Mouse (Mus musculus): Measurements from ENCODE around the gene Htr2b.

Gene Htr2b

GRCm38 (mm10) chr1:86111779-86112178, at the start of gene Htr2b:
Htr2b (minus strand) TSS chr1:86111970.
- DNase-seq (ENCODE audit: low read depth, low spot score) = peak; percentile 10

GRCm38 (mm10) chr1:86161061-86161460, 49.3 kb upstream of the Htr2b start:
- no peak for DNase-seq (ENCODE audit: low read depth, low spot score)

DNA sequence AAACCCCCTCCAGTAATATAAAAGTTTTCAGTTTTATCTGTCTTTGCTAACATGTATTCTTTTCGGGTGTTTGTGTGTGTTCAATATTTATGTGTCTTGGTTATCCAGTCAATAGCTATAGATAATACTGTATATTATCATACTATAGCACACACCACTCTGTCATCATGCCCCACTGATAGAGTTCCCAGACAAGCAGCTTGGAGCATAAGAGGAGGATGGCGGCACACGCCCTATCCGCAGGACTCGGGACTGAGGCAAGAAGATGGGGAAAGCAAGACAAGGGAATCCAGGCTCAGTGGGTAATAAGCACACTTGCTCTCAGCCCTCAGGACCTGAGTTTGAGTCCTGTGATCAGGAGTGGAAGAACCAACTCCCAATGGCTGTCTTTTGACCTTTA, 48.7 kb upstream of the Htr2b start:
- DNase-seq (ENCODE audit: low read depth, low spot score) = no peak

- DNase-seq (ENCODE audit: low read depth, low spot score) = no peak
Observed at GRCm38 (mm10) chr1:86160059-86160458, 48.3 kb upstream of the Htr2b start.

- no peak for DNase-seq (ENCODE audit: low read depth, low spot score)
Observed at GRCm38 (mm10) chr1:86156595-86156994, 44.8 kb upstream of the Htr2b start.

- DNase-seq (ENCODE audit: low read depth, low spot score) = no peak
Observed at GRCm38 (mm10) chr1:86156075-86156474, 44.3 kb upstream of the Htr2b start.

- no peak for DNase-seq (ENCODE audit: low read depth, low spot score)
Observed at GRCm38 (mm10) chr1:86154824-86155164, 43.0 kb upstream of the Htr2b start.

DNA sequence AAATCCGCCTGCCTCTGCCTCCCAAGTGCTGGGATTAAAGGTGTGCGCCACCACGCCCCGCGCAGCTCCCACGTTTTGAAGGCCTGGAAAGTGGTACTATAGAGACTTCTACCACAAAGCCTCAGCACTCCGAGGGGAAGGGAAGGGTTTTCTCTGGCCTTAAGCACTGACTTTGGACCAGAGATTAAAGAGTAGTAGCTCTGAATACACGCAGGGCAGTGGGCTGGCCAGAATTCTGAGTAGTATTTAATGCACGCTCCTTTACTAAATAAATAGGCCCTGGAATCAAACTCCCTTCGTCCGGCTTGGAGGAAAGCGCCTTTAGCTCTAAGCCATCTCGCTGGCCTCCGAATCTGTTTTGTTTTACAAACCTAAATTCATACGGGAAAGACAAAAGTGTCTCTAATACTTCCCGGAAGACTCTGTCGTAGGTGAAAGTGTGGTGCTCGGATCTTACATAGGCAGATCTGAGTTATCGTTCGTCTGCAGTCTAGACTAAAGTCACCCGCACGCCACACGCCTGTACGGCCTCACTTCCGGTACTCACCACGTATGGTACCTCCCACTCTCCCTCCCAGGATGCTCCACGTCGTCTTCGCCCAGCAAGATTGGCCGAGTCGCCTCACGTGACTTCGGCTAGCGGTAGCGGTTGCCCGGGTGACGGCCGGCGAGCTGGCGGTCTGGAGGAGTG, 42.5 kb upstream of the Htr2b start, which contains the start of gene Armc9:
Gene Armc9 (plus strand): TSS at position 648 of the 691 bp plus-strand sequence.
- DNase-seq (ENCODE audit: low read depth, low spot score) = peak; percentile 97

GRCm38 (mm10) chr1:86152618-86153017, 40.8 kb upstream of the Htr2b start:
- peak; percentile 55 for DNase-seq (ENCODE audit: low read depth, low spot score)

GRCm38 (mm10) chr1:86151376-86151775, 39.6 kb upstream of the Htr2b start:
- no peak for DNase-seq (ENCODE audit: low read depth, low spot score)

DNA sequence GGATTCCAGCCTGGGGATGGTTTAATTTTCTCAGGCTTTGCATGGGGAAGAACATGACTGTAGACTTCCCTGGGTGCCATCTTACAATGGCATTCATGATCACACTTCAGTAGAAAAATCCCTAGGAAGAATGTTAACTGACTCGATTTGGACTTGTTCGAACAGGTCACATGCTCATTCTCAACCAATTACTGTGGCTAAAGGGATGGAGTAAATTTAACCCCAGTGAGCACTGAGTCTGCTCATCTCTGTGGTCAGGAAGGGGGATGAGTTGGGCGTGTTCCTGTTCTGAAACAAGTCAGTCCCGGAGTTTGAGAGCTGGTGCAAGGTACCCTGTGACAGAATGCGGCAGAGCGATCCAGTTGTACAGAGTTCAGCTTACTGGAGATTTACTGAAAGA, 39.2 kb upstream of the Htr2b start:
- DNase-seq (ENCODE audit: low read depth, low spot score) = no peak

DNA sequence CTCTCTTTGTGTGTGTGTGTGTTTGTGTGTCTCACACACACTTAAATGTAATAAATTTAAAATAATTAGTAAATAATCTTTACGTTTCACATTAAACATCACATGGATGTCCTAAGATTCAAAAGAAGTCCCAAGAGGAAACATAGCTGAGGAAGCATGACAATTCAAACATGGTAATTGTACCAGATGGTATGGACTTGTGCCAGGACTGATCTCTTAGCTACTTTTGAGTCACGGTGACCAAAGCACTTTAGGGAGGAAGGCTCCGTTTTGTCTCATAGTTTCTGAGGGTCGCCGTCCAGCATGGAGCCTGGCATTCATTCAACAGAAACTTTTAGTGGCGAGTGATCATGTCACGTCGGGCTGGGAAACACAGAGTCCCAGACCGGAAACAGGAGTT, 36.4 kb upstream of the Htr2b start:
- DNase-seq (ENCODE audit: low read depth, low spot score) = no peak

DNA sequence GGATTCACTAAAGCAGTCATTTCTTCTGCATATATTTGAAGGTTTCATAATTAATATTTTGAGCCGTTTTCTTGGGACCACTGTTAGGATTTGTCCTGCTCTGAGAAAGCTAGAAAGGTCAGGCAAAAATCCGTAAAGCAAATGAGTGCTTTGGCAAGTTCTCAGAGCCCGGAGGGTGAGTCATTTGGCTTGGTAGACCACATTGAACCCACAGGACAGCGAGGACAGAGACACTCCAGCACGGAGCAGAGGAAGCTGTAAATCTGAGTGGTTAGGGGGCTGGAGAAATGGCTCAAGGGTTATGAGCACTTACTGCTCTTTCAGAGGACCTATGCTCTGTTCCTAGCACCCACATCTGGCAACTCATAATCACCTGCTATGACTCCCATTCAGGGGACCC, 35.8 kb upstream of the Htr2b start:
- DNase-seq (ENCODE audit: low read depth, low spot score) = no peak

DNA sequence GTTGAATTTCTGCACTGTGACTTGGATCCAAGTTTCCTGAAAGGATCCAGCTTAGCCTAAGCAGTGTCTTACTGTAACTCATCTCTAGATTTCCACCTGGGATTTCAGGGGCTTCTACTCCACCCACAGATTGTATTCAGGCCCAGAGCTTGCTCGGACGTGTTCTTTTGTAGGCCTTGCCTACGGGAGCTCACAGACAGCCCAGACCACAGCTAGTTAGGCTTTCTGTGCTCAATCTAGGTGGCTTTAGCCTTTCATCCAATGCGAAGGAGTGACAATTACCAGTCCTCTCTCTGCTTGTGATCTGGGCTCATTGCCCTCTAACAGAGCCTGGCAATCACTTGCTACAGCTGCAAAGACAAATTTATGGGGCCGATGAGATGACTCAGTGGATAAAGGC, 34.5 kb upstream of the Htr2b start:
- DNase-seq (ENCODE audit: low read depth, low spot score) = no peak

DNA sequence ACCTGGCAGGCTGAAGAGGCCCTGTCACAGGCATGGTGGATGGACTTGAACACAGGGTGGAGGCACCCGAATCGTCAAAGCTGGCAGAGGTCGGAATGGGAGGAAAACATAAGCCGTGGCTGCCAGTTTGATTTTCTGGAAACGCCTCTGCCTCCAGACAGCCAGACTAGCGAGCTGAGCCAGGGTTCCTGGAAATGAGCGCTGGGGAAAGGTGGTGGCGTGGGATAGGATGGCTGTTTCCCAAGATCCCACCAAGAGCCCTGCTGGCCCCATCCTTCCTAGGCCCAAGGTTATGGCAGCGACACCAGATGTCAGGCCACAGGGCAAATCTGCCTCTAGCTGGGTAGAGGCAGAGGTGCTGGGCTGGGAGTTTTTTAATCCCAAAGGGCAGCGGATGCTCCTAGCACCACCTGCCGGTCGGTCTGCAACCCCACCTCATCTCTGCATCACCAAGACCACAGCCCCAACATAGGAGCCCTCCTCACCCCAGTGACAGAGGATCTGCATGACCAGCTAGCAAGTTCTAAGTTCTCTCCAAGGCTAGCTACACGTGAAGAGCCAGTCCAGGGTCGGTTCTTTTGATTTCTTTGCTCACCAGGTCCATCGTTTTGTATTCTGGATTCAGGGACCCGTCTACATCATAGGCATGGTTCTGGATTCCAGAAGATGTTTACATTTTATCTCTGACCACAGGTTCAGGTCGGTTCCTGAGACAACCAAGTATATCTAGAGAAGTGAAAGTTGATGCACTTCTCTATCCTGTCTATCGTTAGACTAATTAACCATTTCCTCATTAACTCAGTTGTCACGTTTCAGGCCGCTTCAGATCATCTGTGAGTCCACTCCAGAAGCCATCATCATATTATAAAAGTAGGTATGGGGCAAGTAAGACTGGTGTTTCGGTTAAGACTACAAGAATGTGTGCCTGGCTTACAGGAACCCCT, 32.5 kb upstream of the Htr2b start:
- peak; percentile 82 for DNase-seq (ENCODE audit: low read depth, low spot score)

GRCm38 (mm10) chr1:86143165-86143564, 31.4 kb upstream of the Htr2b start:
- no peak for DNase-seq (ENCODE audit: low read depth, low spot score)

DNA sequence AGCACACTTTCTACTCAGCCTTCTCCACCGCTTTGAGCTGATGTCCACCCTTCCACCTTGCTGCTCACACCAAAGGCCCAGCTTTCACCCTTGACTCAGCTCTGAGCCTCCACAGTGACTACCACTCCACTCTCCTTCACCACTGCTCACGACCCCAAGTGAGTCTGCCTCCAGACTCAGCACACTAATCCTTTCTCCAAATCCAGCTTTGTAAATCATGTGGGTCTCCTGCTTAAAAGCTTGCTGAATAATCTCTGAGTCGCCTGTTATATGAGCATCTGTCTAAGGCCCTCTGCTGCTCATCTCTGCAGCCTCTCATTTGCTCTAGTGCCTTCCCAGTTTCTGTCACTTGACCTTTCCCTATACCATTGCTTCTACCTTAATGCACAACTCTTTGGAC, 29.3 kb upstream of the Htr2b start:
- DNase-seq (ENCODE audit: low read depth, low spot score) = no peak

DNA sequence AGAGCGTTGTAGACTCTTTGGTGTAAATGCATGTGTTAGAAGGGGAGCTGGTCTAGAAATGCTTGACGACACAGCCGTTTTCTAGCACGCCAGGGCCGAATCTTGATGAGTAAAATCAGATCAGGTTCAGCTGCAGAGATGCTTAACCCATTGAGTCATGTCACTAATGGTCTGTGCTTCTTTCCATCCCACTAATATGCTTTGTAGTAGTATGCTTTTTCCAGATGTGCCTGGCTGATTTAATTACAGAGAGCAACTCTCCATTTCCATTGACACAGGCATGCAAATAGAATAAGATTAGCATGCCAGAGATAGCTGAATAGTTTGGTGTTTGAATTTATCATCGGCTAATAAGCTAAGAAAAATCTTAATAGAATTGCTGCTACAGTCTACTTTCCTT, 23.5 kb upstream of the Htr2b start:
- no peak for DNase-seq (ENCODE audit: low read depth, low spot score)

GRCm38 (mm10) chr1:86133337-86133736, 21.6 kb upstream of the Htr2b start, which contains the start of gene Gm21972:
Gm21972 (plus strand) TSS chr1:86133637.
- no peak for DNase-seq (ENCODE audit: low read depth, low spot score)

GRCm38 (mm10) chr1:86126036-86126435, 14.3 kb upstream of the Htr2b start:
- DNase-seq (ENCODE audit: low read depth, low spot score) = no peak

- DNase-seq (ENCODE audit: low read depth, low spot score) = no peak
Observed at GRCm38 (mm10) chr1:86119549-86119948, 7.8 kb upstream of the Htr2b start.

GRCm38 (mm10) chr1:86114141-86114540, 2.4 kb upstream of the Htr2b start:
- DNase-seq (ENCODE audit: low read depth, low spot score) = no peak

DNA sequence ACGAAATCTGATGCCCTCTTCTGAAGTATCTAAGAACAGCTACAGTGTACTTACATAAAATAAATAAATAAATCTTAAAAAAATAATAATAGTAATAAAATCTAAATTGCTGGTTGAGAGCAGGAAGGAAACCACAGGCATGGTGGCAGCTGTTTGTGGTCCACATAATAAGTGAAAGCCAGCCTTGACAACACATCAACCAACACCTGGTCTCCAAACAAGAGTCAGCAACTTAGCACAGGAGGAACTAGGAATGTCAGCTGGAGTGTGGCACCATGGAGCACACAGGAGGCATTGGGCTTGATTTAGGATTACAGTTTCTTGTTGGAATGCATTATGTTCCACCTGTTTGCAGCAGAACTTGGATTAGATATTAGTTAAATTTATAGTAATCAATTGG, 6.7 kb downstream of the Htr2b start:
- no peak for DNase-seq (ENCODE audit: low read depth, low spot score)
